Mouse (Mus musculus) hindbrain, embryonic 12.5 days (tissue): Measurements from ENCODE around the gene Card9. TPM values are rescaled to one million over a fixed set of nuclear protein-coding genes. Genes with fewer than 3 reads are reported as not detected.

Experiments used
- ATAC-seq: fragments of 200-750 bp; cut with Nextera tagmentation; 2 replicates; pipeline ENCODE4 v1.8.0; 2017; ENCODE audit warnings: moderate TSS enrichment; ENCODE audit not compliant: low FRiP score
- H3K27ac ChIP-seq: fragments of 300-500 bp; sonication (generic); 2 replicates; pipeline ENCODE4 v1.5.1; 2016; ENCODE audit warnings: mild to moderate bottlenecking
- H3K27me3 ChIP-seq: fragments of 300-500 bp; sonication (generic); 2 replicates; pipeline ENCODE4 v1.6.1; 2016; ENCODE audit warnings: mild to moderate bottlenecking
- H3K36me3 ChIP-seq: fragments of 300-500 bp; sonication (generic); 2 replicates; pipeline ENCODE4 v1.6.1; 2016; ENCODE audit warnings: mild to moderate bottlenecking
- H3K4me1 ChIP-seq: fragments of 300-500 bp; sonication (generic); 2 replicates; pipeline ENCODE4 v1.6.1; 2016
- H3K4me2 ChIP-seq: fragments of 300-500 bp; sonication (generic); replicated peaks from 2 replicates; pipeline ENCODE4 v1.6.1; 2016; ENCODE audit warnings: mild to moderate bottlenecking
- H3K4me3 ChIP-seq: fragments of 300-500 bp; sonication (generic); 2 replicates; pipeline ENCODE4 v1.5.1; 2016; ENCODE audit warnings: mild to moderate bottlenecking
- H3K9ac ChIP-seq: fragments of 300-500 bp; sonication (generic); 2 replicates; pipeline ENCODE4 v1.6.1; 2016; ENCODE audit warnings: mild to moderate bottlenecking, moderate library complexity
- H3K9me3 ChIP-seq: fragments of 300-500 bp; sonication (generic); replicated peaks from 2 replicates; pipeline ENCODE4 v1.6.1; 2016; ENCODE audit warnings: mild to moderate bottlenecking
- WGBS: fragments of 180-500 bp; shearing (Covaris S2); methylation state at CpG from one replicate; pipeline ENCODE4 v1.1.7; 2016; 5-methylcytosine and 5-hydroxymethylcytosine counted together
- polyA plus RNA-seq: library from polyadenylated mRNA; unstranded; fragments of >200 nt; fragmentation: Nextera tagmentation; extraction: Ambion mirVana; gene quantifications from 2 replicates; pipeline ENCODE4 v1.2.1, GENCODE M21; 2016

The Card9 gene
- polyA plus RNA-seq, 1 experiment from 2014 or later = 1.1 TPM

DNA sequence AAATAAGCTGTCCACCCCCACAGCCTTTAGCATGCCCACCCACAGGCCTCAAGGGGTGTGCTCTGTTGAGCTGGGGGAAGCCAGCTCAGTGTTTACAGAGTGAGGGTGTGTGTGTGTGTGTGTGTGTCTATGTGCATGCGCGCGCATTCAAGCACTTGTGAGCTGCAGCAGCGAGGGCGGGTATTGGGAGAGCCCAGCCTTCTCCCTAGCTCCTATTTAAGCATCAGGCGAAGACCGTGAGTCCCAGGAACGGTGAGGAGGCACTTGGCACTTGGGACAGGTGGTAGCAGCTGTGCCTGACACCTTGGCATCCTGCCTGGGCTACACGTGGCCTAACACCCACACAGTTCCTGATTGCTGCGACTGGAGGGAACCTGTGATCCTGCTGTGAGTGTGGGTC, 18.7 kb downstream of the Card9 start:
- 83% methylated on average over 10 of the region's 10 CpGs for WGBS

DNA sequence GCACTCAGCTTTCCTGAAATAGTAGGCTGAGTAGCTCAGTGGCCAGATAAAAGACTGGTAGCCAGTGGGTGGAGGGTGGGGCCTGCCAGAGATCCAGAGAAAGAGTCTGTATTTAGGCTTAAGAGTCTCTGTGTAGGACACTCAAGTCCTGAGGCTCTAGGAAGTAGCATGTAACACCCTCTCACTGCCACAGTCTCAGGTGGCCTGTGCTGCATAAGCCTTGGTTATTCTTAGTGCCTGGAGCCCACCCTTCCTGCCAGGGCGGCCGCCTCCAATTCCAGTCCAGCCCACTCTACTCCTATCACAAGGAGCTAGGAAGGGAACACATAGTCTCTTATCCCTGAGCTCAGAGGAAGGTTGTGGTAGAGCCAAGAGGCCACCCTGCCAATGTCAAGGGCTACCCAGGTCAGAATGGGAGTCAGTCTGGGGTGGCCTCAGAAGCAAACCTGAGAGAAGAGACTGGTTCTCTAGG, 19.2 kb downstream of the Card9 start:
- no peaks in the 10 kb centered on the region for H3K27me3 ChIP-seq
- H3K36me3 ChIP-seq = peaks cover 82% of the 10 kb centered on the region
- no peak for ATAC-seq
- no peak overlapping the region for H3K9ac ChIP-seq
- WGBS = 91% methylated on average over 2 of the region's 2 CpGs
- no peak overlapping the region for H3K4me2 ChIP-seq
- no peak overlapping the region for H3K4me3 ChIP-seq
- H3K27ac ChIP-seq = no peak overlapping the region
- no peaks in the 10 kb centered on the region for H3K9me3 ChIP-seq
- no peaks in the 10 kb centered on the region for H3K4me1 ChIP-seq

More for the DNA sequence above, 18.7 kb downstream of the Card9 start:
- H3K4me1 ChIP-seq = no peaks in the 10 kb centered on the region
- ATAC-seq = no peak
- 0 out of 2 replicates have a peak overlapping the region, but pooled peaks have one; percentile 2 for H3K9ac ChIP-seq
- peaks cover 87% of the 10 kb centered on the region for H3K36me3 ChIP-seq
- H3K4me2 ChIP-seq = no peak overlapping the region
- H3K27ac ChIP-seq = peak overlapping the region; percentile 30; the same call in 1 of the 2 replicates
- H3K4me3 ChIP-seq = no peak overlapping the region
- no peaks in the 10 kb centered on the region for H3K27me3 ChIP-seq
- no peaks in the 10 kb centered on the region for H3K9me3 ChIP-seq

DNA sequence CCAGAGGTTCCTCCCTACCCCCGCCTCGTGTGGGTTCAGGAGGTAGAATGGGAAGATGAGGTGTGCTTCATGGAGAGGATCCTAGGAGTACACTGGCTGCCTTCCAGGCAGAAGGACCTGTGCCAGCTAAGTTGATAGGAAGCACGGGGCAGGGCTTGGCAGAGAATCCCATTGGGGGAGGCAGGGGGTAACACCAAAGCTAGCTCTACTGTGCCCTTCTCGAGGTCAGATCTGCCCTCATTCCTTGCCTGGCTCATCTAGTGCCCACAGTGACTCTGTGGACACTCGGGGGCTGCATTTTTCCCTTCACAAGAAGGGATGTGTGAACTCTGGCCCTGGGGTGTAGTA, 21.5 kb downstream of the Card9 start:
- no peak overlapping the region for H3K4me2 ChIP-seq
- H3K4me3 ChIP-seq = no peak overlapping the region
- H3K27me3 ChIP-seq = no peaks in the 10 kb centered on the region
- H3K9me3 ChIP-seq = no peaks in the 10 kb centered on the region
- WGBS = 94% methylated on average over 5 of the region's 5 CpGs
- H3K27ac ChIP-seq = no peak overlapping the region
- no peaks in the 10 kb centered on the region for H3K4me1 ChIP-seq
- no peak for ATAC-seq
- H3K9ac ChIP-seq = no peak overlapping the region
- H3K36me3 ChIP-seq = peaks cover 59% of the 10 kb centered on the region

DNA sequence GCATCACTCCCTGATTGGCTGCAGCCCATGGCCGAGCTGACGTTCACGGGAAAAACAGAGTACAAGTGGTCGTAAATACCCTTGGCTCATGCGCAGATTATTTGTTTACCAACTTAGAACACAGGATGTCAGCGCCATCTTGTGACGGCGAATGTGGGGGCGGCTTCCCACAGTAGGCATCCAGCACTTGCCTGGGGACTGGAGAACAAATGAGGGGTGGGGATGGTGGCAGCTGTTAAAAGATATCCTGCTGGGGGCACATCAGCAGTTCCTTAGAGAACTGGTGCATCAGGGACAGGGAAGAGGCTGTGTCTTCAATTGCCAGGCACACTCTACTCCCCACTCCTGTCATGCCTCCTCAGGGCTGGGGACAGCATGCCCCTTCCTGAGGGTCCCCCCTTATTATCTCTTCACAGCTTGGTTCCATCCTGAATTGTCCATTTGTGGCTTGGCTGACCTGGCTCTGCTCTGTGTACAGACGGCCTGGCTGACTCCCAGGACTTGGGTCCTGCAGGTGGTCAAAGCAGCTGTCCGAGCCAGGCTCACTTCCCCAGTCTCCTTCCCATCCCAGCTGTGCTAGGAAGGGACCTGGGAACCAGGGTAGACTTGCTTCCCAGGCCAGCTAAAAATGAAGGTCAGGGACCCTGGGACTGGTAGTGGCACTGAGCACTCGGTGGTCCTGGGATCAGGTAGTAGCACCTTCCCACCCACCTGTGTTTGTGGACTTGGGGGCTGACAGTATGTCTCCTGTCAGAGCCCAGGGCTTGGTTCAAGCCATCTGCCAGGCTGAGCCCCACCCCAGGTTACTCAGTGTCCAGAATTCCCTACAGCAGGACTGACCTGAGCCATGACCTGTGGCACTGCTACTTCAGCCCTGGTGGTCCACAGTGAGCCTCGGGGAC, 22.2 kb downstream of the Card9 start:
- Histone ChIP-seq H3K4me2 (no peak overlapping the region), H3K27ac (no peak overlapping the region), H3K27me3 (no peaks in the 10 kb centered on the region), H3K4me3 (no peak overlapping the region), H3K36me3 (peaks cover 53% of the 10 kb centered on the region), H3K9me3 (no peaks in the 10 kb centered on the region), H3K9ac (no peak overlapping the region), H3K4me1 (no peaks in the 10 kb centered on the region)
- 72% methylated on average over 9 of the region's 13 CpGs for WGBS
- ATAC-seq = no peak

DNA sequence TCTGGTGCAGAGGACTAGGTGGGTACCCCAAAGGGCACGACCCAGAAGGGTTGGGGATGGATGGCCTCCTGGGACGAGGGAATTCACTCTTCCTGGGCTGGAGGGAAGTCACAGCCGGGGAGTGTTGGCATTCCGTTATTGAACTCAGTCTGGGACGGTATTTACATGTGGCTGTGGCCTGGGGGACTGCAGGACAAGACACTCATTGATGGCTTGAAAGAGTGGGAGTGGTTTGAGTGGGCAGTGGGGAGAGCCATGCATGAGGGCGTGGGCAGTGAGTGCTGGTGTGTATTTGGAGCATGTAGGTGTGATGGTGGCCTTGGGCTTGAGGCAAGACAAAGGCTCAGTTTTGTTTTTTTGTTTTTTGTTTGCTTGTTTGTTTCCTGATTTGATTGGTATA, 30.0 kb downstream of the Card9 start:
- no peaks in the 10 kb centered on the region for H3K27me3 ChIP-seq
- ATAC-seq = no peak
- H3K4me3 ChIP-seq = no peak overlapping the region
- 0 out of 2 replicates have a peak overlapping the region, but pooled peaks have one; percentile 24 for H3K9ac ChIP-seq
- WGBS = 73% methylated on average over 6 of the region's 6 CpGs
- H3K4me2 ChIP-seq = no peak overlapping the region
- H3K9me3 ChIP-seq = no peaks in the 10 kb centered on the region
- H3K36me3 ChIP-seq = peaks cover 63% of the 10 kb centered on the region
- no peak overlapping the region for H3K27ac ChIP-seq
- H3K4me1 ChIP-seq = no peaks in the 10 kb centered on the region

DNA sequence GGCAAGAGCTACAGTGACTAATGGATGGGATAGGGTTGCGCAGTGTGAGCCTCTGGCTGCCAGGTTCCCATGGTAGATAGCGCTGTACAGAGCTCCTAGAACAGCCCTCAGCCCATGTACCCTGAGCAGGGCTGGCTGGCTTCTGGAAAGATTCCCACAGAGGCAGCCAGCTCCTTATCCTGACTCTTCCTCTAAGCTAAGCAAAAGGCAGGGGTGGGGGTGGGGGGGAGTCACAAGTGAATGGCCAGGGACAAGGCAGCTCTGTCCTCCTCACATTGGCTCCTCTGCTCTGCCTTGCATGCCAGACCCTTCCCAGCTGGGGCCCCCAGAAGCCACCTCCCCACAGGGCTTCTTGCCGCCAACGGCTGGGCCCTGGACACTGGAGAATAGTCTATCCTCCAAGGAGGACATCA, 30.7 kb downstream of the Card9 start:
- ATAC-seq = peak; percentile 55
- H3K27ac ChIP-seq = no peak overlapping the region
- no peaks in the 10 kb centered on the region for H3K9me3 ChIP-seq
- 0 out of 2 replicates have a peak overlapping the region, but pooled peaks have one; percentile 24 for H3K9ac ChIP-seq
- no peaks in the 10 kb centered on the region for H3K27me3 ChIP-seq
- peaks cover 69% of the 10 kb centered on the region for H3K36me3 ChIP-seq
- H3K4me3 ChIP-seq = no peak overlapping the region
- H3K4me2 ChIP-seq = no peak overlapping the region
- no peaks in the 10 kb centered on the region for H3K4me1 ChIP-seq
- WGBS = 90% methylated on average over 4 of the region's 4 CpGs

DNA sequence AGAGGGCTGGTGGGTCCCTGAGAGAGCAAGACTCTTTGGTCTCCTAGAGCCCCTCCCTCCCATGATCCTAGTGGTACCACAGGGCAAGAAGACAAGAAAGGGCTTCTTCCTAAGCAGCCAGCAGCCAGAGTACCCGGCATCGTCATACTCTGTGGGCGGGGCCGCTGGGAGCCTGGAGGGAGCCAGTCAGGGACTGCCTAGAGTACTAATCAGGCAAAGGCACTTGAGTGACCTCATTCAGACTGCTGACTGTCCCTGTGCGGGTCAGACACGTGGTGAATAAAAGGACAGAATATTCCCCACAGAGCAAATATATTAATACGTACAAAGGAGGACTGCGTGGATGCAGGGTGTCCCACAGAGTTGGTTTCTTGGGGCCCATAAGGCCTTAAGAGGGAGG, 31.3 kb downstream of the Card9 start:
- Histone ChIP-seq H3K4me1 (no peaks in the 10 kb centered on the region), H3K4me3 (no peak overlapping the region), H3K9ac (no peak overlapping the region), H3K27me3 (no peaks in the 10 kb centered on the region), H3K36me3 (peaks cover 76% of the 10 kb centered on the region), H3K27ac (peak overlapping the region; percentile 36; the same call in 1 of the 2 replicates), H3K4me2 (no peak overlapping the region), H3K9me3 (no peaks in the 10 kb centered on the region)
- WGBS = 53% methylated on average over 8 of the region's 8 CpGs
- 0 out of 2 replicates have a peak, but pooled peaks have one; percentile 32 for ATAC-seq

DNA sequence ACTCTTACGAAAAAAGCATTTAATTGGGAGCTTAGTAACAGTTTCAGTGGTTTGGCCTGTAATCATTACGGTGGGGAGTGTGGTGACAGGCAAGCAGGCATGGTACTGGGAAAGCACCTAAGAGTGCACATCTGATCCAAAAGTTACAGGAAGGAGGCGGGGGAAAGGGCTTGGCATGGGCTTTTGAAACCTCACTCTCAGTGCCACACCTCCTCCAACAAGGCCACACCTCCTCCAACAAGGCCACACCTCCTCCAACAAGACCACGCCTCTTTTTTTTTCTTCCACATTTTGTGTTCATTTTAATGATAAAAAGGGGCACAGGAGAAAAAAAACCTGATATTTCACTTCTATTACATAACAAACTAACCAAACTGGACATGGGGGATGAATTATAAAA, 32.9 kb downstream of the Card9 start:
- no peak for ATAC-seq
- Histone ChIP-seq H3K9me3 (no peaks in the 10 kb centered on the region), H3K36me3 (peaks cover 89% of the 10 kb centered on the region), H3K4me1 (no peaks in the 10 kb centered on the region), H3K4me3 (no peak overlapping the region), H3K27me3 (no peaks in the 10 kb centered on the region), H3K27ac (no peak overlapping the region), H3K4me2 (no peak overlapping the region), H3K9ac (no peak overlapping the region)
- WGBS = 93% methylated on average over 4 of the region's 4 CpGs

DNA sequence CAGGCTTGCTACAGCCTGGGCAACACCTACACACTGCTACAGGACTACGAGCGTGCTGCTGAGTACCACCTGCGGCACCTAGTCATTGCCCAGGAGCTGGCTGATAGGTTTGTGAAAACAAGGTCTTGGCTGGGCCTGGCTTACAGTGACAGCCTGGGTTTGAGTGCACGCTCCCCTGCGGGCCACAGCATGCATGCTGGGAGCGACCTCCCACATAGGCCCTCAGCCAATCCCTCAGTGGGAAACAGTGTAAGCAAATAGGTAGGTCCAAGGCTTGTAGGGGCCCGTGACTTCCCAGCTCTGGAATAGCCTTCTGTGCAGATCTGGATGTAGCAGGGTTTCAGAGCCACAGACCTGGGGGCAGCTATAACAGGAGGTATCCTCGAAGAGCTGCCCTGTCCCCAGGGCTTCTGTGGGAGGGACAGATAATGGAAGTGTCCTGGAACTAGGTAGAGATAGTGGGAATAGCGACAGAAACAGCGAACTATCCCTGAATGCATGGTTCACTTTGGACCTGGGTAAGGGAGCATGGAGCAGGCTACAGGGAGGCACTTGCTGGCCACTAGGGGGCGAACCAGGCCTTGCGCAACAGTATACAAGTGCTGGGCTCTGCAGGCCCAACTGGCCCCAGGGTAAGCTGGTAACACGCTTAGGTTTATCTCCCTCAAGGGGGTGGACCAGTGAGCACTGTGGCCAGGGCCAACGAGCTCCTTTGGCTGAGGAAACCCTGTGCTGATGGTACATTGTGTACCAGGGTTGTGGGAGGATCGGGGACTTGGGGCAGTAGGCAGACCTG, 35.1 kb downstream of the Card9 start:
- Histone ChIP-seq H3K27me3 (no peaks in the 10 kb centered on the region), H3K36me3 (peaks cover 77% of the 10 kb centered on the region), H3K4me3 (no peak overlapping the region), H3K9ac (no peak overlapping the region), H3K4me2 (no peak overlapping the region), H3K9me3 (no peaks in the 10 kb centered on the region), H3K27ac (no peak overlapping the region), H3K4me1 (no peaks in the 10 kb centered on the region; the same call in 1 of the 2 replicates)
- WGBS = 67% methylated on average over 15 of the region's 15 CpGs
- ATAC-seq = peak; percentile 57

DNA sequence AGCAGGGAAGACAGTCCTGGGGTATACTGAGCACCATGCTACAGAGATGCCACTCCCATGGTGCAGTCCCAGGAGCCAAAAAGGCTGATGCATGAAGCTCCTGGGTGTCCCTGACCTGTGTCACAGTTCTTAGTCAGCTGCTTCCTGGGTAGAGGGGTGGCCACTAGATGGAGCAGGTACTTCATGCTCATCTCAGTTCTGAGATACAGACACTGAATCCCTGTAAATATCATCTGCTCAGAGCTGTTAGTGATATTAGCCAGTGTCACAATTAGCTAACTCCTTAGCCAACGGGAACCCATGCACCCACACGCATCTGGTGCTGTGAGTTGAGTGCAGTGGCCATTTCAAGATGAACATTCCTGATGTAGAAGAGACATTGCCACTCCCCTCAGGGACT, 35.8 kb downstream of the Card9 start:
- H3K27ac ChIP-seq = no peak overlapping the region
- peaks cover 5% of the 10 kb centered on the region for H3K4me1 ChIP-seq
- peaks cover 71% of the 10 kb centered on the region for H3K36me3 ChIP-seq
- no peaks in the 10 kb centered on the region for H3K27me3 ChIP-seq
- no peaks in the 10 kb centered on the region for H3K9me3 ChIP-seq
- H3K4me3 ChIP-seq = no peak overlapping the region
- H3K9ac ChIP-seq = no peak overlapping the region
- no peak for ATAC-seq
- 92% methylated on average over 2 of the region's 2 CpGs for WGBS
- H3K4me2 ChIP-seq = no peak overlapping the region

DNA sequence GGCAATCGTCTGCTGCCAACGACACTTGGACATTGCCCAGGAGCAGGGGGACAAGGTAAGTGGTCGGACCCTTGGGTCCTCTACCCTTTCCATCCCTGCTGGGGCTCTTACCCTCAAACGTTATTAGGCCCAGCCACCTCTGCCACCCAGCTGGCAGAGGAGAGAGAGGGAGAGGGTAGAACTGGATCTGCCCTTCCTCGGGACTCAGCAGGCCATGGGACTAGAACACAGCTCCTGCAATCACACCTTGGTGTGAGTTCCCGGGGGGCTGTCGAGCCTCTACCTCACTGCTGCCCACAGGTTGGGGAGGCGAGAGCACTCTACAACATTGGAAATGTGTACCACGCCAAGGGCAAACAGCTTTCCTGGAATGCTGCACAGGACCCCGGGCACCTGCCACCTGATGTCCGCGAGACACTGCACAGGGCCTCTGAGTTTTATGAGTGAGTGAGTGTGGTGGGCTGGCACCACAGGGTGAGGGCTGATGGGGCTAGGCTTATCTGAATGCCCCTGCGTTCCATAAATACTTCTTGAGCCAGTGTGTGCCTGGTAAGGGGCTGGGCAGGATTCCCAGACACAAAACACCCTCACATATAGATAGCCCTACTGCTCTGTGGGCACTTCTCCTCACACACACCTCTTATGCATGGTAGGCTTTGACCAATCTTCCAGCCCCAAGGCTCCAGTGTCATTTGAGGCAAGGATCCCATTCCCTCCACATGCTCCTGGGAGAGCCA, 37.0 kb downstream of the Card9 start:
- H3K4me2 ChIP-seq = no peak overlapping the region
- WGBS = 94% methylated on average over 13 of the region's 13 CpGs
- peaks cover 62% of the 10 kb centered on the region for H3K36me3 ChIP-seq
- H3K4me3 ChIP-seq = no peak overlapping the region
- no peak overlapping the region for H3K9ac ChIP-seq
- H3K4me1 ChIP-seq = peaks cover 16% of the 10 kb centered on the region
- no peaks in the 10 kb centered on the region for H3K9me3 ChIP-seq
- ATAC-seq = no peak
- H3K27ac ChIP-seq = no peak overlapping the region
- no peaks in the 10 kb centered on the region for H3K27me3 ChIP-seq
